Mouse (Mus musculus): ENCODE measurements at regions not wholly inside any gene's neighbourhood (a gene's known extent, or its start where the extent isn't known, plus 50 kb on each side); places are given as distances from the start of the nearest gene placed in this dataset.

DNA sequence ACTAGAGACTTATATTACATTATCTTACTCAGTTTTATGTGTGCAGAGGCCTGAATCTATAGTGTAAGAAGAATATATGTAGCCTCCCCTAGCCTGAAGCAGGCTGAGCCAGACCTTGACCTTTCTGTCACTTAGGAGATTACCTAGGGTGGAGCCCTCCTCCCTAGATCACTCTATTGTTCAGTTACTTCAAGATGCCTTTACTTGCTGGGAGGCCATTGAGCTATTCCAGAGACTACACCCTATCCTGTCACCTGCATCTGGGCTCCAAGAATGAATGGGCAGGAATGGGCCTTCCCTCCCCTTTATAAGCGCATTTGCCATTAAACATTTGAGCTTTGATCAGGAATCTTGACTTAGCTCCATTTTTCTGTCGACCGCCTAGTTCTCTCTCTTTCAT is 846.9 kb upstream of the Gcfc2 start:
- peak; percentile 94 for DNase-seq (ENCODE audit: low read depth, low spot score)
